Mouse (Mus musculus) C2C12 (cell line): ENCODE data around the gene Agap1.

ENCODE experiments used
- CTCF ChIP-seq: IDR thresholded peaks from one replicate; pipeline ENCODE4 v1.5.1; 2011; ENCODE audit not compliant: control insufficient read depth, insufficient read depth, insufficient read length
- MYOG ChIP-seq: IDR thresholded peaks from one replicate; pipeline ENCODE4 v1.6.1; 2011; ENCODE audit not compliant: control insufficient read depth, insufficient read length; ENCODE audit errors: extremely low read depth

DNA sequence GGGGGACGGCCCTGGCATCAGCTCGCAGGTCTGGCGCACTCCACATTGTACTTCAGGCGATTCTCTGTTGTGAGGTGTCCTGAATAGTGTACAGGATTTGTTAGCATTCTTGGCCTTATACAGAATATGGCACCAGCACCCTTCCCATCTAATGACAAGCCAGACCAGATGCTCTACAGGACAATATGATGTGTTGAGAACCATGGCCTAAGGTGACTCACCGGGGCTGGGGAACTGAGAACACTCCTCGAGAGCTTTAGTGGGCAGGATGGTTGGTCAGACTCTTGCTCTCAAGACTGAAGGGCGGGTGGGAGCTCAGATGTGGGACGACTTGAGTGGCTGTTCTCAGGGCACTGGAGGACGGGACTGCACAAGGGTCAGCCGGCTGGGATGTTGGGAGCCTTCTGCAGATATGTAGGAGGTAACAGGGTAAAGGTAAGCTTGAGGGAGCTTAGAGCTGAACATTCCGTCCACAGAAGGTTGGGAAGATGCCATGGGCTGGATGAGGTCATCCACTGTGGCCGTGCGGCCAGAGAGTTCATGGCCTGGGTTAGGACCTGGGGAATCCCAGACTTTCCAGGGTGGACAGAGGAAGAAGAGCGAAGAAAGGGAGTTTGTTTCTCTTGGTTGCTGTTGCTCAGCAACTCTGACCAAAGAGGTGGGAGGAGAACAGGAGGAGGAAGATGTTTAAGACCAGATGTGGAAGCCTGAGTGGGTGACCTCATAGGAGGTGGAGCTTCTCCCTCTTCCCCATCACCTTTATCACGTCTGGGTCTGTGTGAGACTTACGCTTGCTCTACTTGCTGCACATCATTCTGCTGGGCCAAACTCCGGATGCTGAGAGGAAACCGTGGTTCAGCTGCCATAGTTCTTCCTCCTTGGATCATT lies 100.6 kb downstream of the Agap1 start:
- no peak for TF ChIP-seq CTCF
- no peak for TF ChIP-seq MYOG
